Mouse (Mus musculus): ENCODE results near the gene Sun1. TPM values are rescaled to one million over a fixed set of nuclear protein-coding genes. Genes with fewer than 3 reads are reported as not detected.
A peak's percentile ranks its signal among the peaks of the same experiment; 100 is the strongest.

The Sun1 gene
- polyA plus RNA-seq, 1 experiment, result 65.5 TPM

DNA sequence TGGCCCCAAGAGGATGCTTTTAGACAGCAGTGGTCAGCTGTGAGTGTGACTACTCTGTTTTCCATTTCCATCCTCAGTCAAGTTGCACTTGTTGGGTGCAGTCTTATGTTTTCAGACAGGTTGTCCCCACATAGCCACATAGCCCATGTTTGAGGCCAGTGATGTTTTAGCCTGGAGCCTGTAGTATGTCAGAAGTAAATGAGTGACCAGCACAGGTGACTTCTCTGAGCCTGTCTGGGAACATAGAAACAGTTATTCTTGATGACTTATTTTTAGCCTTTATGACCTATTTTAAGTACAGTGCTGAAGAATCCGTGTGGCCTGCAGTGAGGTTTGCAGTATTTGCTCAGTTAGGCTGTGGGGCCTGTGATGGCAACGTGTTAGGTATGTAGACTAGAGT, 15.7 kb downstream of the Sun1 start:
- H3K4me3 ChIP-seq, result no peak overlapping the region
- H3K36me3 ChIP-seq (ENCODE audit: control insufficient read depth, insufficient read depth), result no peaks in the 10 kb centered on the region
- H3K79me2 ChIP-seq (ENCODE audit: control insufficient read depth, insufficient read depth), result peaks cover 36% of the 10 kb centered on the region
- TF ChIP-seq TCF12 (IDR thresholded peaks at IDR 0.05; ENCODE audit: insufficient read depth, poor library complexity, severe bottlenecking) (peak; percentile 22), REST (IDR thresholded peaks at IDR 0.05; ENCODE audit: insufficient read depth, insufficient read length) (no peak), MYOD1 (IDR thresholded peaks at IDR 0.05; ENCODE audit: control insufficient read depth in 1 of 3, insufficient read length in 2 of 3, low read depth in 2 of 3) (peak; percentile 87 to 98 (median 95))
- no peak overlapping the region for H3ac ChIP-seq (ENCODE audit: control insufficient read depth, insufficient read length)
- no peaks in the 10 kb centered on the region for H3K27me3 ChIP-seq (ENCODE audit: control insufficient read depth, insufficient read depth, insufficient read length)
- peak overlapping the region; percentile 50 for H3K4me2 ChIP-seq (ENCODE audit: low read depth)

DNA sequence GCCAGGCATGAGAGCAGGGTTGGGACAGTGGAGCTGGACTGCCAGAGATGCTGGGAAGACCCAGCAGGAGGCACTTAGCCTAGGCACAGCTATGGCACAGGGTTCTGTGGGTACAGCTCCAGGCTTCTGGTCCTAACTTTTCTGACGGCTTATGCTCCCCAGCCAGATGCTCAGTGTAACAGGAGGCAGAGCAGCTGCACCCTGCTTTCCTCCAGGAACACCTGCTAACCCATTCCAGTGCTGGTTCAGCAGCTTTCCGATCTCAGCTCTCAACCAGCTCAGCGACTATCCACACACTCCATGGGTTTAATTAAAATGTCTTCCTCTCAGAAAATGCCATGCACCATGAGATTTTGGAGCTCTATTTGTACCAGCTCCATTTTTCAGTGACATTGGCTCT, 16.3 kb downstream of the Sun1 start:
- H3K36me3 ChIP-seq (ENCODE audit: control insufficient read depth, insufficient read depth), result peaks cover 1% of the 10 kb centered on the region

GRCm38 (mm10) chr5:139220006-139220515, 19.6 kb downstream of the Sun1 start:
- peaks cover 20% of the 10 kb centered on the region for H3K36me3 ChIP-seq (ENCODE audit: control insufficient read depth, insufficient read depth)
- peaks cover 5% of the 10 kb centered on the region for H3K79me2 ChIP-seq (ENCODE audit: control insufficient read depth, insufficient read depth)
- no peaks in the 10 kb centered on the region for H3K27me3 ChIP-seq (ENCODE audit: control insufficient read depth, insufficient read depth, insufficient read length)
- TF ChIP-seq MYOD1 (IDR thresholded peaks at IDR 0.05; ENCODE audit: control insufficient read depth in 1 of 3, insufficient read length in 2 of 3, low read depth in 2 of 3), result peak; percentile 97 to 100 (median 98)
- TF ChIP-seq POLR2A (IDR thresholded peaks at IDR 0.05; ENCODE audit: insufficient read length, low read depth), result no peak
- TF ChIP-seq TCF3 (IDR thresholded peaks at IDR 0.05; ENCODE audit: insufficient read length, low read depth), result peak; percentile 91
- peak; percentile 95 for TF ChIP-seq TCF12 (IDR thresholded peaks at IDR 0.05; ENCODE audit: insufficient read depth, poor library complexity, severe bottlenecking)
- no peak for TF ChIP-seq CEBPB (IDR thresholded peaks at IDR 0.05; ENCODE audit: insufficient read depth, poor library complexity, severe bottlenecking)
- TF ChIP-seq MAX (IDR thresholded peaks at IDR 0.05; ENCODE audit: low read depth), result no peak
- TF ChIP-seq E2F4 (IDR thresholded peaks at IDR 0.05; ENCODE audit: insufficient read depth), result no peak
- TF ChIP-seq SRF (IDR thresholded peaks at IDR 0.05; ENCODE audit: control insufficient read depth, insufficient read length, low read depth), result no peak
- peak; percentile 91 to 99 (median 98) for TF ChIP-seq MYOG (IDR thresholded peaks at IDR 0.05; ENCODE audit: control insufficient read depth in 1 of 3, insufficient read depth in 1 of 3, insufficient read length in 2 of 3, low read depth in 2 of 3)
- no peak for TF ChIP-seq POLR2AphosphoS2 (IDR thresholded peaks at IDR 0.05; ENCODE audit: insufficient read length, low read depth)
- no peak overlapping the region for H3K4me2 ChIP-seq (ENCODE audit: low read depth)
- H3ac ChIP-seq (ENCODE audit: control insufficient read depth, insufficient read length), result no peak overlapping the region
- no peak overlapping the region for H3K4me3 ChIP-seq

More for the DNA sequence above, 16.3 kb downstream of the Sun1 start:
- H3K4me3 ChIP-seq, result no peak overlapping the region
- no peak for TF ChIP-seq USF1 (IDR thresholded peaks at IDR 0.05; ENCODE audit: low read depth)
- peak; percentile 96 to 99 (median 98) for TF ChIP-seq MYOG (IDR thresholded peaks at IDR 0.05; ENCODE audit: control insufficient read depth in 1 of 3, insufficient read depth in 1 of 3, insufficient read length in 2 of 3, low read depth in 2 of 3)
- no peak for TF ChIP-seq E2F4 (IDR thresholded peaks at IDR 0.05; ENCODE audit: insufficient read depth)
- TF ChIP-seq POLR2A (IDR thresholded peaks at IDR 0.05; ENCODE audit: insufficient read length, low read depth), result no peak
- no peak for TF ChIP-seq CEBPB (IDR thresholded peaks at IDR 0.05; ENCODE audit: insufficient read depth, poor library complexity, severe bottlenecking)
- TF ChIP-seq SRF (IDR thresholded peaks at IDR 0.05; ENCODE audit: control insufficient read depth, insufficient read length, low read depth), result no peak
- TF ChIP-seq TCF12 (IDR thresholded peaks at IDR 0.05; ENCODE audit: insufficient read depth, poor library complexity, severe bottlenecking), result peak; percentile 97
- TF ChIP-seq MAX (IDR thresholded peaks at IDR 0.05; ENCODE audit: low read depth), result no peak
- TF ChIP-seq MYOD1 (IDR thresholded peaks at IDR 0.05; ENCODE audit: control insufficient read depth in 1 of 3, insufficient read length in 2 of 3, low read depth in 2 of 3), result peak; percentile 95 to 99 (median 96)
- peak; percentile 93 for TF ChIP-seq TCF3 (IDR thresholded peaks at IDR 0.05; ENCODE audit: insufficient read length, low read depth)
- no peak for TF ChIP-seq REST (IDR thresholded peaks at IDR 0.05; ENCODE audit: insufficient read depth, insufficient read length)
- TF ChIP-seq POLR2AphosphoS2 (IDR thresholded peaks at IDR 0.05; ENCODE audit: insufficient read length, low read depth), result no peak
- no peak overlapping the region for H3ac ChIP-seq (ENCODE audit: control insufficient read depth, insufficient read length)
- peaks cover 33% of the 10 kb centered on the region for H3K79me2 ChIP-seq (ENCODE audit: control insufficient read depth, insufficient read depth)
- H3K27me3 ChIP-seq (ENCODE audit: control insufficient read depth, insufficient read depth, insufficient read length), result no peaks in the 10 kb centered on the region
- peak overlapping the region; percentile 50 for H3K4me2 ChIP-seq (ENCODE audit: low read depth)

- H3K4me2 ChIP-seq (ENCODE audit: low read depth), result no peak overlapping the region
- peaks cover 20% of the 10 kb centered on the region for H3K36me3 ChIP-seq (ENCODE audit: control insufficient read depth, insufficient read depth)
- TF ChIP-seq TCF12 (IDR thresholded peaks at IDR 0.05; ENCODE audit: insufficient read depth, poor library complexity, severe bottlenecking) (no peak), POLR2AphosphoS2 (IDR thresholded peaks at IDR 0.05; ENCODE audit: insufficient read length, low read depth) (no peak), CEBPB (IDR thresholded peaks at IDR 0.05; ENCODE audit: insufficient read depth, poor library complexity, severe bottlenecking) (no peak), TCF3 (IDR thresholded peaks at IDR 0.05; ENCODE audit: insufficient read length, low read depth) (no peak), MYOG (IDR thresholded peaks at IDR 0.05; ENCODE audit: control insufficient read depth in 1 of 3, insufficient read depth in 1 of 3, insufficient read length in 2 of 3, low read depth in 2 of 3) (no peak), REST (IDR thresholded peaks at IDR 0.05; ENCODE audit: insufficient read depth, insufficient read length) (no peak), MYOD1 (IDR thresholded peaks at IDR 0.05; ENCODE audit: control insufficient read depth in 1 of 3, insufficient read length in 2 of 3, low read depth in 2 of 3) (no peak), POLR2A (IDR thresholded peaks at IDR 0.05; ENCODE audit: insufficient read length, low read depth) (no peak), SRF (IDR thresholded peaks at IDR 0.05; ENCODE audit: control insufficient read depth, insufficient read length, low read depth) (no peak), E2F4 (IDR thresholded peaks at IDR 0.05; ENCODE audit: insufficient read depth) (no peak), USF1 (IDR thresholded peaks at IDR 0.05; ENCODE audit: low read depth) (no peak), MAX (IDR thresholded peaks at IDR 0.05; ENCODE audit: low read depth) (no peak)
- no peak overlapping the region for H3ac ChIP-seq (ENCODE audit: control insufficient read depth, insufficient read length)
- H3K4me3 ChIP-seq, result no peak overlapping the region
- H3K79me2 ChIP-seq (ENCODE audit: control insufficient read depth, insufficient read depth), result peaks cover 5% of the 10 kb centered on the region
- no peaks in the 10 kb centered on the region for H3K27me3 ChIP-seq (ENCODE audit: control insufficient read depth, insufficient read depth, insufficient read length)
These were observed 20.2 kb downstream of the Sun1 start for GRCm38 (mm10) chr5:139220610-139221009.

- Histone ChIP-seq H3K4me2 (ENCODE audit: low read depth) (no peak overlapping the region), H3K36me3 (ENCODE audit: control insufficient read depth, insufficient read depth) (peaks cover 35% of the 10 kb centered on the region), H3K4me3 (no peak overlapping the region), H3K27me3 (ENCODE audit: control insufficient read depth, insufficient read depth, insufficient read length) (no peaks in the 10 kb centered on the region), H3K79me2 (ENCODE audit: control insufficient read depth, insufficient read depth) (no peaks in the 10 kb centered on the region), H3ac (ENCODE audit: control insufficient read depth, insufficient read length) (no peak overlapping the region)
- TF ChIP-seq MAX (IDR thresholded peaks at IDR 0.05; ENCODE audit: low read depth) (no peak), TCF3 (IDR thresholded peaks at IDR 0.05; ENCODE audit: insufficient read length, low read depth) (no peak), E2F4 (IDR thresholded peaks at IDR 0.05; ENCODE audit: insufficient read depth) (no peak), USF1 (IDR thresholded peaks at IDR 0.05; ENCODE audit: low read depth) (no peak), REST (IDR thresholded peaks at IDR 0.05; ENCODE audit: insufficient read depth, insufficient read length) (no peak), POLR2A (IDR thresholded peaks at IDR 0.05; ENCODE audit: insufficient read length, low read depth) (no peak), POLR2AphosphoS2 (IDR thresholded peaks at IDR 0.05; ENCODE audit: insufficient read length, low read depth) (no peak), SRF (IDR thresholded peaks at IDR 0.05; ENCODE audit: control insufficient read depth, insufficient read length, low read depth) (no peak), TCF12 (IDR thresholded peaks at IDR 0.05; ENCODE audit: insufficient read depth, poor library complexity, severe bottlenecking) (no peak), MYOD1 (IDR thresholded peaks at IDR 0.05; ENCODE audit: control insufficient read depth in 1 of 3, insufficient read length in 2 of 3, low read depth in 2 of 3) (no peak), CEBPB (IDR thresholded peaks at IDR 0.05; ENCODE audit: insufficient read depth, poor library complexity, severe bottlenecking) (no peak), MYOG (IDR thresholded peaks at IDR 0.05; ENCODE audit: control insufficient read depth in 1 of 3, insufficient read depth in 1 of 3, insufficient read length in 2 of 3, low read depth in 2 of 3) (no peak)
These were observed 22.9 kb downstream of the Sun1 start for GRCm38 (mm10) chr5:139223331-139223730.

Measured in myocyte (in vitro differentiated cells).